Mouse (Mus musculus) pancreas, adult 10 weeks (tissue): Measurements from ENCODE around the gene Gm9044. TPM values are rescaled to one million over a fixed set of nuclear protein-coding genes. Genes with fewer than 3 reads are reported as not detected.

Experiments
- polyA plus RNA-seq: library from polyadenylated mRNA; stranded (reverse); fragments of 350-450 nt; fragmentation: Illumina TruSeq; extraction: RNeasy Lipid Tissue Mini Kit (QIAGEN cat#74804); gene quantifications from one replicate; pipeline ENCODE4 v1.2.3, GENCODE M21; 2015; ENCODE audit warnings: low read depth, low replicate concordance; ENCODE audit not compliant: insufficient read depth

Gm9044 gene
- not detected for polyA plus RNA-seq

GRCm38 (mm10) chr10:118332308-118332707 is at the start of gene Gm9044:
Gene Gm9044 (minus strand): TSS chr10:118332408.

GRCm38 (mm10) chr10:118354005-118354404 is 21.8 kb upstream of the Gm9044 start, which contains the start of gene Gm9049:
Gene Gm9049 (minus strand): TSS chr10:118354105.

GRCm38 (mm10) chr10:118348579-118348978 is 16.4 kb upstream of the Gm9044 start, which contains the start of gene Gm9048:
Gene Gm9048 (minus strand): TSS chr10:118348679.

GRCm38 (mm10) chr10:118343155-118343554 is 10.9 kb upstream of the Gm9044 start, which contains the start of gene Gm9046:
Gene Gm9046 (minus strand): TSS chr10:118343255.

GRCm38 (mm10) chr10:118337731-118338130 is 5.5 kb upstream of the Gm9044 start, which contains the start of gene Gm9045:
Gene Gm9045 (minus strand): TSS chr10:118337831.

GRCm38 (mm10) chr10:118326869-118327268 is 5.3 kb downstream of the Gm9044 start, which contains the start of gene Gm9040:
Gene Gm9040 (minus strand): TSS chr10:118326969.

GRCm38 (mm10) chr10:118294938-118295337 is 37.3 kb downstream of the Gm9044 start, which contains the start of gene Iltifb:
Gene Iltifb (minus strand): TSS chr10:118295038.

Other genes starting within 250 kb of the Gm9044 start
- gene Mdm1, start 190.6 kb downstream of the Gm9044 start, polyA plus RNA-seq, result 4.9 TPM
- gene Il22, start 127.5 kb downstream of the Gm9044 start, polyA plus RNA-seq, result not detected
- not detected for gene Gm32717, start 91.6 kb downstream of the Gm9044 start, polyA plus RNA-seq
- not detected for gene Gm32802, start 73.7 kb downstream of the Gm9044 start, polyA plus RNA-seq
- not detected for gene Iltifb, start 37.4 kb downstream of the Gm9044 start, polyA plus RNA-seq
- gene Gm9040, start 5.4 kb downstream of the Gm9044 start, polyA plus RNA-seq, result not detected
- not detected for gene Gm9045, start 5.4 kb upstream of the Gm9044 start, polyA plus RNA-seq
- not detected for gene Gm9046, start 10.8 kb upstream of the Gm9044 start, polyA plus RNA-seq
- gene Gm9048, start 16.3 kb upstream of the Gm9044 start, polyA plus RNA-seq, result not detected
- not detected for gene Gm9049, start 21.7 kb upstream of the Gm9044 start, polyA plus RNA-seq
- gene Ifng, start 108.6 kb upstream of the Gm9044 start, polyA plus RNA-seq, result not detected